8 mouse cellular contexts compared by ENCODE assay signal in the genomic region with DNA sequence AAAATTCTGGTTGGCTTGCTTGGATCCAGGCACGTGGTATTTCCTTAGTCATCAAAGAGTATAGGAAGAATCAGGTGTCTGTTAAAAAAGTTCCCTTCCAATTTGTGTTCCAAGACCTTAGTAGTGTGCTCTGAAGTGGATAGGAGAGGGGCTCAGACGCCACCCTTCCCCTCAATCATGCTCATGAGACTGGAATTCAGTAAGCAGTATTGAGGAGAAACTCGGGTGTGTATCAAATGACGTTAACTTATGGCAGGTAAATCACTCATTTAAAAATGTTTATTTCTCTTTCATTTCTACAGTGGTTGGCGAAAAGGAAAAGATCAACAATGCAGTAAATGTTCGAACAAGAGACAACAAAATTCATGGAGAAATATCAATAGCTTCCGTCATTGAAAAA. TPM values are rescaled to one million over a fixed set of nuclear protein-coding genes. Genes with fewer than 3 reads are reported as not detected.
DNase-seq lines count a peak whose midpoint lies in the region; ATAC-seq and TF ChIP-seq lines count a peak whose summit lies in the region.

TSS of gene Tm2d3 (plus strand) at position 301 of the 400 bp plus-strand sequence.

- TF ChIP-seq POLR2A in cerebellum, adult 2 months (IDR thresholded peaks at IDR 0.05; ENCODE audit: borderline replicate concordance, insufficient read depth, low read length), result no peak
- no peak for TF ChIP-seq POLR2A in ES-Bruce4 (IDR thresholded peaks at IDR 0.05; ENCODE audit: insufficient read depth, low read length)

- DNase-seq in cerebellum, adult 2 months, result no peak
- no peak for DNase-seq in cerebellum, postnatal 36 days
- no peak for DNase-seq in forebrain, embryonic 14.5 days (ENCODE audit: low spot score)
- no peak for DNase-seq in MN1 (ENCODE audit: low spot score)
- DNase-seq in ovary, postnatal 10 days (ENCODE audit: low spot score), result no peak

- H3K4me1 ChIP-seq in cerebellum, adult 2 months (ENCODE audit: control insufficient read depth, insufficient read depth, low read length), result no peaks in the 10 kb centered on the region
- no peaks in the 10 kb centered on the region for H3K4me1 ChIP-seq in ES-Bruce4 (ENCODE audit: control insufficient read depth, insufficient read depth, low read length)
- H3K4me1 ChIP-seq in forebrain, embryonic 14.5 days (ENCODE audit: control insufficient read depth, insufficient read depth, low read length), result peaks cover 13% of the 10 kb centered on the region
- peaks cover 18% of the 10 kb centered on the region for H3K4me1 ChIP-seq in hindbrain, embryonic 15.5 days (replicated peaks)
- peaks cover 14% of the 10 kb centered on the region for H3K4me1 ChIP-seq in liver, embryonic 16.5 days (ENCODE audit: control insufficient read depth, low read depth, low read length)

- no peak within 1 kb of the TSS for H3K27ac ChIP-seq in cerebellum, adult 2 months (ENCODE audit: insufficient read depth, low read length)
- H3K27ac ChIP-seq in ES-Bruce4 (ENCODE audit: insufficient read depth, low read length), result no peak within 1 kb of the TSS
- H3K27ac ChIP-seq in forebrain, embryonic 14.5 days (ENCODE audit: low read depth, low read length), result no peak within 1 kb of the TSS
- H3K27ac ChIP-seq in hindbrain, embryonic 15.5 days (replicated peaks), result no peak within 1 kb of the TSS
- H3K27ac ChIP-seq in liver, embryonic 16.5 days (ENCODE audit: low read length), result no peak within 1 kb of the TSS

- H3K9ac ChIP-seq in ES-Bruce4 (ENCODE audit: low read depth, poor library complexity, severe bottlenecking), result no peak within 1 kb of the TSS
- H3K9ac ChIP-seq in forebrain, embryonic 14.5 days (ENCODE audit: low read length), result no peak within 1 kb of the TSS
- H3K9ac ChIP-seq in hindbrain, embryonic 15.5 days, result no peak within 1 kb of the TSS
- H3K9ac ChIP-seq in liver, embryonic 16.5 days (ENCODE audit: low read depth, low read length), result no peak within 1 kb of the TSS

- no peak for ATAC-seq in forebrain, embryonic 14.5 days
- ATAC-seq in hindbrain, embryonic 15.5 days (ENCODE audit: low FRiP score, low read depth), result no peak
- ATAC-seq in liver, embryonic 16.5 days (ENCODE audit: low read depth), result no peak

- no peaks in the 10 kb centered on the region for H3K9me3 ChIP-seq in ES-Bruce4 (replicated peaks; ENCODE audit: control insufficient read depth, insufficient read depth, low read length, poor library complexity, severe bottlenecking)
- no peaks in the 10 kb centered on the region for H3K9me3 ChIP-seq in forebrain, embryonic 14.5 days (replicated peaks; ENCODE audit: control insufficient read depth, low read length)
- no peaks in the 10 kb centered on the region for H3K9me3 ChIP-seq in hindbrain, embryonic 15.5 days
- no peaks in the 10 kb centered on the region for H3K9me3 ChIP-seq in liver, embryonic 16.5 days (replicated peaks; ENCODE audit: control insufficient read depth, low read length)

- no peak within 1 kb of the TSS for H3K4me2 ChIP-seq in forebrain, embryonic 14.5 days (ENCODE audit: low read length)
- H3K4me2 ChIP-seq in hindbrain, embryonic 15.5 days, result no peak within 1 kb of the TSS
- H3K4me2 ChIP-seq in liver, embryonic 16.5 days (ENCODE audit: low read depth, low read length), result no peak within 1 kb of the TSS

- H3K4me3 ChIP-seq in cerebellum, adult 2 months (replicated peaks; ENCODE audit: insufficient read depth, low read depth, low read length), result no peak within 1 kb of the TSS
- no peak within 1 kb of the TSS for H3K4me3 ChIP-seq in ES-Bruce4 (ENCODE audit: low read depth, low read length)
- H3K4me3 ChIP-seq in forebrain, embryonic 14.5 days (ENCODE audit: low read depth, low read length), result no peak within 1 kb of the TSS
- H3K4me3 ChIP-seq in hindbrain, embryonic 15.5 days, result no peak within 1 kb of the TSS
- no peak within 1 kb of the TSS for H3K4me3 ChIP-seq in liver, embryonic 16.5 days (ENCODE audit: low read depth, low read length)

- no peak for TF ChIP-seq CTCF in cerebellum, adult 2 months (IDR thresholded peaks at IDR 0.05; ENCODE audit: borderline replicate concordance, insufficient read depth, low read depth, low read length)
- TF ChIP-seq CTCF in ES-Bruce4 (IDR thresholded peaks at IDR 0.05; ENCODE audit: low read depth, low read length), result no peak

- H3K36me3 ChIP-seq in ES-Bruce4 (ENCODE audit: control insufficient read depth, insufficient read depth, low read length, poor library complexity, severe bottlenecking), result no peaks in the 10 kb centered on the region
- H3K36me3 ChIP-seq in forebrain, embryonic 14.5 days (ENCODE audit: control insufficient read depth, insufficient read depth, low read length), result peaks cover 19% of the 10 kb centered on the region
- peaks cover 20% of the 10 kb centered on the region for H3K36me3 ChIP-seq in hindbrain, embryonic 15.5 days
- no peaks in the 10 kb centered on the region; the same call in 1 of the 2 replicates for H3K36me3 ChIP-seq in liver, embryonic 16.5 days (ENCODE audit: control insufficient read depth, insufficient read depth)

- 90% methylated on average over 7 of the region's 7 CpGs for WGBS in cerebellum, adult 2 months
- WGBS in forebrain, embryonic 14.5 days, result 90% methylated on average over 7 of the region's 7 CpGs
- WGBS in hindbrain, embryonic 15.5 days, result 90% methylated on average over 7 of the region's 7 CpGs
- 78% methylated on average over 7 of the region's 7 CpGs for WGBS in liver, embryonic 16.5 days (ENCODE audit: insufficient replicate concordance)

- 0 out of 2 replicates have a peak, but pooled peaks cover 1% of the 10 kb centered on the region for H3K27me3 ChIP-seq in cerebellum, adult 2 months (ENCODE audit: control insufficient read depth, insufficient read depth, low read length)
- H3K27me3 ChIP-seq in ES-Bruce4 (ENCODE audit: control insufficient read depth, insufficient read depth, low read length, poor library complexity, severe bottlenecking), result no peaks in the 10 kb centered on the region
- no peaks in the 10 kb centered on the region for H3K27me3 ChIP-seq in forebrain, embryonic 14.5 days (replicated peaks; ENCODE audit: control insufficient read depth, insufficient read depth, low read length)
- no peaks in the 10 kb centered on the region for H3K27me3 ChIP-seq in hindbrain, embryonic 15.5 days
- H3K27me3 ChIP-seq in liver, embryonic 16.5 days (ENCODE audit: control insufficient read depth, insufficient read depth, low read depth, low read length), result no peaks in the 10 kb centered on the region

- TF ChIP-seq EP300 in ES-Bruce4 (IDR thresholded peaks at IDR 0.05; ENCODE audit: insufficient read depth, low read depth, low read length), result no peak

RNA-seq across cellular contexts. Expression of gene Tm2d3, which starts in this region (rescaled TPM):
- polyA plus RNA-seq in cerebellum, adult 2 months (2012; rRNA removed), result 142 and 151 TPM in 2 replicates
- 41.0 and 46.3 TPM in 2 replicates for polyA plus RNA-seq in ES-Bruce4 (2011; ENCODE audit: insufficient read depth, insufficient read length, low read depth, missing spikeins)
- polyA plus RNA-seq in forebrain, embryonic 14.5 days (2014; fragmentation: Nextera tagmentation; extraction: Ambion mirVana), result 96.9 and 109 TPM in 2 replicates
- 80.9 and 82.5 TPM in 2 replicates for polyA plus RNA-seq in hindbrain, embryonic 15.5 days (2015; fragmentation: Nextera tagmentation; extraction: Ambion mirVana)
- polyA plus RNA-seq in liver, embryonic 16.5 days (2015; fragmentation: Nextera tagmentation; extraction: Ambion mirVana), result 30.8 and 32.6 TPM in 2 replicates
